Comparison of ENCODE assay signal across 9 mouse cellular contexts in the genomic region with DNA sequence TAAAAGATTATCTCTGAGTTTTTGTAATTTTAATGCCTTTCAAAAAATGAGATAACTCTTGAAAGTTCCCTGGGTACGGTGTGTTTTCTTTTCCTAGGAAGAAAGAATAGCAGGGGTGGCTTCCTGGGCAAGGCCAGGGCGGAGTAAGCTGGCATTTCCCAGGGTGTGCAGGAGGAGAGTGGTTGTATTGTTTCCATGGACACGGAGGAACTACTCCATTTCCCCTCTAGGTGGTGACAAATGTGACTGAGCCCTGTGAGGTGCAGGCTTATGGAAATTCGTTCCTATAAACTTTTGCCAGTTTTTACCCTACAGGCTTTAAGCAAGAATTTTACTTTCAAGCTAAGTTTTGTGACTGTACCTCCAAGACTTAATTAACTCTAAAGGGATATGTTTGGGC. TPM values are rescaled to one million over a fixed set of nuclear protein-coding genes. Genes with fewer than 3 reads are reported as not detected.
DNase-seq lines count a peak whose midpoint lies in the region; TF ChIP-seq lines count a peak whose summit lies in the region.
"Had no signal": no experiment of that assay in that cellular context is flagged by ENCODE, and none has a peak within 500 bp of the region (broad histone marks: within the 10 kb centered on the region; RNA-seq: fewer than 3 reads in every experiment).

No protein-coding gene starts in this region.

- peak; percentile 30; the same call in 1 of the 2 replicates for TF ChIP-seq CTCF in testis, adult 2 months (IDR thresholded peaks at IDR 0.05; ENCODE audit: control insufficient read depth, insufficient read depth, insufficient replicate concordance, low read depth, low read length)

- 30% methylated on average over 4 of the region's 4 CpGs for WGBS in embryonic facial prominence, embryonic 10.5 days

- no peaks in the 10 kb centered on the region for H3K9me3 ChIP-seq in embryonic facial prominence, embryonic 10.5 days
- H3K9me3 ChIP-seq: embryonic facial prominence, embryonic 13.5 days had no signal

- no peaks in the 10 kb centered on the region for H3K36me3 ChIP-seq in testis, adult 2 months (ENCODE audit: control insufficient read depth, insufficient read depth, low read length)
- no peaks in the 10 kb centered on the region for H3K36me3 ChIP-seq in embryonic facial prominence, embryonic 10.5 days (replicated peaks)
- H3K36me3 ChIP-seq: embryonic facial prominence, embryonic 13.5 days had no signal

- TF ChIP-seq POLR2A in testis, adult 2 months (IDR thresholded peaks at IDR 0.05; ENCODE audit: control insufficient read depth, low read depth, low read length) = no peak

- H3K27ac ChIP-seq in testis, adult 2 months (ENCODE audit: control insufficient read depth, insufficient read depth, low read depth, low read length) = no peak overlapping the region
- no peak overlapping the region for H3K27ac ChIP-seq in embryonic facial prominence, embryonic 10.5 days (replicated peaks)
- H3K27ac ChIP-seq: embryonic facial prominence, embryonic 13.5 days had no signal

- DNase-seq in testis, postnatal 10 days (ENCODE audit: low spot score) = no peak
- DNase-seq in embryonic facial prominence, embryonic 10.5 days (ENCODE audit: low spot score) = peak; percentile 30
- peak; percentile 80 to 83 for DNase-seq in heart, postnatal 10 days
- peak; percentile 60 to 65 for DNase-seq in kidney, postnatal 25 days
- peak; percentile 66 for DNase-seq in lung, postnatal 14 days
- DNase-seq in telencephalon, adult 2 months (ENCODE audit: low read depth, low spot score) = peak; percentile 73
- no peak for DNase-seq in c-Kit-positive CD71-positive TER-119-positive erythroid progenitor cells, embryonic 14.5 days (ENCODE audit: low spot score)

- intact Hi-C loops in heart, postnatal 10 days (cut with DNase I) = loop anchor here (2.0 to 5.0 kb wide), 6 partner anchors 13 to 471 kb away; no protein-coding TSS in a partner anchor

- peaks cover 5% of the 10 kb centered on the region for H3K4me1 ChIP-seq in testis, adult 2 months (ENCODE audit: control insufficient read depth, insufficient read depth, low read length)
- peaks cover 17% of the 10 kb centered on the region for H3K4me1 ChIP-seq in embryonic facial prominence, embryonic 10.5 days

- H3K4me3 ChIP-seq in testis, adult 2 months (ENCODE audit: control insufficient read depth, low read depth, low read length) = no peak overlapping the region
- H3K4me3 ChIP-seq in embryonic facial prominence, embryonic 10.5 days = no peak overlapping the region

- no peaks in the 10 kb centered on the region for H3K27me3 ChIP-seq in testis, adult 2 months (ENCODE audit: control insufficient read depth, insufficient read depth, low read length)
- H3K27me3 ChIP-seq in embryonic facial prominence, embryonic 10.5 days (replicated peaks; ENCODE audit: low read depth, poor library complexity, severe bottlenecking) = no peaks in the 10 kb centered on the region

RNA-seq across cellular contexts. Expression of a gene that starts 1.8 kb away (rescaled TPM):
- polyA plus RNA-seq in testis, adult 2 months (2012; rRNA removed) = 0.41 and 0.54 TPM in 2 replicates
- polyA plus RNA-seq in embryonic facial prominence, embryonic 10.5 days (2016; fragmentation: Nextera tagmentation; extraction: Ambion mirVana) = not detected in 2 replicates
- total RNA-seq in heart, postnatal 10 days (2021) = under 1 TPM; 0.31 to 0.37 TPM
- polyA plus RNA-seq: embryonic facial prominence, embryonic 13.5 days had no signal

RNA-seq across cellular contexts. Expression of a gene that starts 2.6 kb away (rescaled TPM):
- polyA plus RNA-seq in testis, adult 2 months (2012; rRNA removed) = 0.26 and 0.36 TPM in 2 replicates
- polyA plus RNA-seq in embryonic facial prominence, embryonic 10.5 days (2016; fragmentation: Nextera tagmentation; extraction: Ambion mirVana) = 0.88 and 1.5 TPM in 2 replicates
- total RNA-seq in heart, postnatal 10 days (2021) = 10 to 100 TPM; 79.1 to 89.5 TPM

Comparison
In these comparisons a context has a peak if more than half of its experiments do, and no peak if none do; other contexts are left out.
1. DNase-seq: peak in embryonic facial prominence, embryonic 10.5 days (single experiment), heart, postnatal 10 days (2 of 2), kidney, postnatal 25 days (2 of 2), lung, postnatal 14 days (single experiment) and telencephalon, adult 2 months (single experiment); none in testis, postnatal 10 days (single experiment) and c-Kit-positive CD71-positive TER-119-positive erythroid progenitor cells, embryonic 14.5 days (single experiment).